Mouse (Mus musculus) forebrain, embryonic 16.5 days (tissue): ENCODE data around the gene Gm10188. TPM values are rescaled to one million over a fixed set of nuclear protein-coding genes. Genes with fewer than 3 reads are reported as not detected.
A peak's percentile ranks its signal among the peaks of the same experiment; 100 is the strongest.

Experiments used
- ATAC-seq: fragments of 200-750 bp; cut with Nextera tagmentation; 2 replicates; pipeline ENCODE4 v1.8.0; 2017; ENCODE audit warnings: mild to moderate bottlenecking, moderate library complexity
- H3K27ac ChIP-seq: fragments of 300-500 bp; sonication (generic); 2 replicates; pipeline ENCODE4 v1.5.1; 2014; ENCODE audit warnings: low read length, control low read depth
- H3K27me3 ChIP-seq: fragments of 300-500 bp; sonication (generic); replicated peaks from 2 replicates; pipeline ENCODE4 v1.6.1; 2014; ENCODE audit warnings: low read length; ENCODE audit not compliant: control insufficient read depth, insufficient read depth
- H3K36me3 ChIP-seq: fragments of 300-500 bp; sonication (generic); 2 replicates; pipeline ENCODE4 v1.6.1; 2014; ENCODE audit not compliant: control insufficient read depth, insufficient read depth
- H3K4me1 ChIP-seq: fragments of 300-500 bp; sonication (generic); replicated peaks from 2 replicates; pipeline ENCODE4 v1.6.1; 2014; ENCODE audit warnings: low read length; ENCODE audit not compliant: control insufficient read depth, insufficient read depth
- H3K4me2 ChIP-seq: fragments of 300-500 bp; sonication (generic); 2 replicates; pipeline ENCODE4 v1.6.1; 2014; ENCODE audit warnings: mild to moderate bottlenecking, low read length, control low read depth
- H3K4me3 ChIP-seq: fragments of 300-500 bp; sonication (generic); replicated peaks from 2 replicates; pipeline ENCODE4 v1.5.1; 2014; ENCODE audit warnings: mild to moderate bottlenecking, low read length, control low read depth
- H3K9ac ChIP-seq: fragments of 300-500 bp; sonication (generic); replicated peaks from 2 replicates; pipeline ENCODE4 v1.6.1; 2014; ENCODE audit warnings: low read depth, low read length, control low read depth
- H3K9me3 ChIP-seq: fragments of 300-500 bp; sonication (generic); 2 replicates; pipeline ENCODE4 v1.6.1; 2016; ENCODE audit warnings: low read length; ENCODE audit not compliant: control insufficient read depth
- WGBS: fragments of 180-500 bp; shearing (Covaris S2); extraction: QIAGEN DNeasy Blood & Tissue Kit; methylation state at CpG from one replicate; pipeline ENCODE4 v1.1.7; 2014; 5-methylcytosine and 5-hydroxymethylcytosine counted together
- polyA plus RNA-seq: library from polyadenylated mRNA; unstranded; fragments of >200 nt; fragmentation: Nextera tagmentation; extraction: Ambion mirVana; gene quantifications from 2 replicates; pipeline ENCODE4 v1.2.1, GENCODE M21; 2015

Gm10188 gene
- polyA plus RNA-seq, 1 experiment from 2014 or later, result 0.86 TPM

- 71% methylated on average over 3 of the region's 3 CpGs for WGBS
- H3K9ac ChIP-seq, result peak overlapping the region; percentile 19
- ATAC-seq, result no peak
Measured at GRCm38 (mm10) chr1:132193806-132194205, 35.8 kb downstream of the Gm10188 start.

GRCm38 (mm10) chr1:132191786-132192680 lies 37.5 kb downstream of the Gm10188 start:
- ATAC-seq, result peak; percentile 57
- H3K27ac ChIP-seq, result peak overlapping the region; percentile 99
- peaks cover 57% of the 10 kb centered on the region for H3K4me1 ChIP-seq
- WGBS, result 3% methylated on average over 16 of the region's 16 CpGs
- H3K36me3 ChIP-seq, result no peaks in the 10 kb centered on the region
- H3K4me2 ChIP-seq, result peak overlapping the region; percentile 67
- H3K27me3 ChIP-seq, result no peaks in the 10 kb centered on the region
- peak overlapping the region; percentile 97 for H3K9ac ChIP-seq
- peak overlapping the region; percentile 84 for H3K4me3 ChIP-seq
- no peaks in the 10 kb centered on the region for H3K9me3 ChIP-seq

More at GRCm38 (mm10) chr1:132193806-132194205, 35.8 kb downstream of the Gm10188 start:
- Histone ChIP-seq H3K9me3 (no peaks in the 10 kb centered on the region), H3K27me3 (no peaks in the 10 kb centered on the region), H3K4me3 (peak overlapping the region; percentile 84), H3K27ac (no peak overlapping the region), H3K4me2 (peak overlapping the region; percentile 67), H3K36me3 (no peaks in the 10 kb centered on the region), H3K4me1 (peaks cover 74% of the 10 kb centered on the region)

GRCm38 (mm10) chr1:132191093-132191785 lies 38.3 kb downstream of the Gm10188 start, which contains the start of the genes Lemd1 and AC124108.1:
Gene Lemd1, plus strand, starts transcription at chr1:132191431.
Gene AC124108.1, plus strand, starts transcription at chr1:132191457.
- H3K4me1 ChIP-seq, result peaks cover 49% of the 10 kb centered on the region

GRCm38 (mm10) chr1:132190621-132191092 lies 38.9 kb downstream of the Gm10188 start:
- under 1% methylated on average over 62 of the region's 62 CpGs for WGBS
- H3K36me3 ChIP-seq, result no peaks in the 10 kb centered on the region
- peak overlapping the region; percentile 84 for H3K4me3 ChIP-seq
- H3K9me3 ChIP-seq, result no peaks in the 10 kb centered on the region
- peak overlapping the region; percentile 99 for H3K27ac ChIP-seq
- H3K9ac ChIP-seq, result peak overlapping the region; percentile 97
- peak overlapping the region; percentile 67 for H3K4me2 ChIP-seq
- H3K27me3 ChIP-seq, result no peaks in the 10 kb centered on the region
- peak; percentile 34 for ATAC-seq
- H3K4me1 ChIP-seq, result peaks cover 44% of the 10 kb centered on the region

More at GRCm38 (mm10) chr1:132191093-132191785, 38.3 kb downstream of the Gm10188 start, which contains the start of the genes Lemd1 and AC124108.1:
- H3K4me2 ChIP-seq, result peak within 1 kb of the TSS; percentile 67
- WGBS, result under 1% methylated on average over 33 of the region's 34 CpGs
- peak within 1 kb of the TSS; percentile 99 for H3K27ac ChIP-seq
- H3K9ac ChIP-seq, result peak within 1 kb of the TSS; percentile 97
- no peaks in the 10 kb centered on the region for H3K9me3 ChIP-seq
- no peaks in the 10 kb centered on the region for H3K27me3 ChIP-seq
- H3K36me3 ChIP-seq, result no peaks in the 10 kb centered on the region
- peak within 1 kb of the TSS; percentile 84 for H3K4me3 ChIP-seq
- ATAC-seq, result peak; percentile 13

GRCm38 (mm10) chr1:132190040-132190513 lies 39.5 kb downstream of the Gm10188 start:
- peaks cover 38% of the 10 kb centered on the region for H3K4me1 ChIP-seq
- peak overlapping the region; percentile 97 for H3K9ac ChIP-seq
- peak; percentile 81 for ATAC-seq
- peak overlapping the region; percentile 99 for H3K27ac ChIP-seq
- H3K36me3 ChIP-seq, result no peaks in the 10 kb centered on the region
- H3K4me2 ChIP-seq, result peak overlapping the region; percentile 67
- WGBS, result under 1% methylated on average over 46 of the region's 50 CpGs
- no peaks in the 10 kb centered on the region for H3K27me3 ChIP-seq
- H3K4me3 ChIP-seq, result peak overlapping the region; percentile 84
- H3K9me3 ChIP-seq, result no peaks in the 10 kb centered on the region

GRCm38 (mm10) chr1:132189231-132189630 lies 40.3 kb downstream of the Gm10188 start:
- no peaks in the 10 kb centered on the region for H3K27me3 ChIP-seq
- no peaks in the 10 kb centered on the region for H3K36me3 ChIP-seq
- H3K9me3 ChIP-seq, result no peaks in the 10 kb centered on the region
- ATAC-seq, result no peak
- peaks cover 29% of the 10 kb centered on the region for H3K4me1 ChIP-seq
- no peak overlapping the region for H3K9ac ChIP-seq
- H3K4me2 ChIP-seq, result peak overlapping the region; percentile 67
- H3K27ac ChIP-seq, result no peak overlapping the region; the same call in 1 of the 2 replicates
- WGBS, result 36% methylated on average over 4 of the region's 4 CpGs
- no peak overlapping the region for H3K4me3 ChIP-seq

GRCm38 (mm10) chr1:132188442-132189066 lies 41.0 kb downstream of the Gm10188 start:
- Histone ChIP-seq H3K36me3 (no peaks in the 10 kb centered on the region), H3K27ac (no peak overlapping the region), H3K9ac (no peak overlapping the region), H3K27me3 (no peaks in the 10 kb centered on the region), H3K4me1 (peaks cover 22% of the 10 kb centered on the region), H3K9me3 (no peaks in the 10 kb centered on the region), H3K4me2 (no peak overlapping the region), H3K4me3 (no peak overlapping the region)
- WGBS, result 57% methylated on average over 9 of the region's 9 CpGs
- no peak for ATAC-seq

GRCm38 (mm10) chr1:132186303-132186702 lies 43.3 kb downstream of the Gm10188 start:
- no peaks in the 10 kb centered on the region for H3K9me3 ChIP-seq
- WGBS, result 81% methylated on average over 4 of the region's 4 CpGs
- no peak overlapping the region for H3K27ac ChIP-seq
- no peak for ATAC-seq
- no peak overlapping the region for H3K4me2 ChIP-seq
- H3K36me3 ChIP-seq, result no peaks in the 10 kb centered on the region
- H3K9ac ChIP-seq, result no peak overlapping the region
- no peaks in the 10 kb centered on the region for H3K27me3 ChIP-seq
- no peak overlapping the region for H3K4me3 ChIP-seq
- peaks cover 9% of the 10 kb centered on the region for H3K4me1 ChIP-seq
